Mouse (Mus musculus): Measurements from ENCODE around the gene Efcab6. TPM values are rescaled to one million over a fixed set of nuclear protein-coding genes. Genes with fewer than 3 reads are reported as not detected.
"Not testable (repeated sequence)": the region's sequence is repeated elsewhere in the genome, so short reads cannot be mapped to it uniquely, and the experiment has no call there.

The Efcab6 gene
- 0.08 TPM in 2 replicates for polyA plus RNA-seq (2015; fragmentation: Nextera tagmentation; extraction: Ambion mirVana)

GRCm38 (mm10) chr15:84065140-84065539, at the start of gene Efcab6:
Efcab6 (minus strand) TSS chr15:84065379.
- H3K9me3 ChIP-seq: peaks cover 5% of the 10 kb centered on the region
- no peaks in the 10 kb centered on the region for H3K36me3 ChIP-seq
- peaks cover 11% of the 10 kb centered on the region for H3K4me1 ChIP-seq
- 0 out of 2 replicates have a peak, but pooled peaks have one; percentile 32 for ATAC-seq (ENCODE audit: insufficient number of reproducible peaks, insufficient read depth, low FRiP score, low TSS enrichment, low read depth)
- H3K4me3 ChIP-seq: peak within 1 kb of the TSS; percentile 32
- no peak within 1 kb of the TSS for H3K27ac ChIP-seq
- 3% methylated on average over 29 of the region's 29 CpGs for WGBS
- peaks cover 64% of the 10 kb centered on the region for H3K27me3 ChIP-seq
- 0 out of 2 replicates have a peak within 1 kb of the TSS, but pooled peaks have one; percentile 27 for H3K9ac ChIP-seq
- H3K4me2 ChIP-seq: peak within 1 kb of the TSS; percentile 61

- WGBS: 76% methylated on average over 6 of the region's 6 CpGs
Measured at GRCm38 (mm10) chr15:84113873-84114272, 48.7 kb upstream of the Efcab6 start.

GRCm38 (mm10) chr15:84108899-84109298, 43.7 kb upstream of the Efcab6 start:
- H3K9me3 ChIP-seq: no peaks in the 10 kb centered on the region
- no peak overlapping the region for H3K4me3 ChIP-seq
- 6% methylated on average over 13 of the region's 13 CpGs for WGBS
- ATAC-seq (ENCODE audit: insufficient number of reproducible peaks, insufficient read depth, low FRiP score, low TSS enrichment, low read depth): no peak
- no peaks in the 10 kb centered on the region for H3K36me3 ChIP-seq
- peaks cover 10% of the 10 kb centered on the region for H3K4me1 ChIP-seq
- H3K4me2 ChIP-seq: no peak overlapping the region
- no peak overlapping the region for H3K27ac ChIP-seq
- H3K9ac ChIP-seq: no peak overlapping the region
- H3K27me3 ChIP-seq: peaks cover 48% of the 10 kb centered on the region

More at GRCm38 (mm10) chr15:84113873-84114272, 48.7 kb upstream of the Efcab6 start:
- Histone ChIP-seq H3K4me2 (no peak overlapping the region), H3K27me3 (0 out of 2 replicates have a peak, but pooled peaks cover 4% of the 10 kb centered on the region), H3K36me3 (no peaks in the 10 kb centered on the region), H3K9ac (no peak overlapping the region), H3K4me1 (no peaks in the 10 kb centered on the region), H3K27ac (no peak overlapping the region), H3K9me3 (peaks cover 2% of the 10 kb centered on the region; the same call in 1 of the 2 replicates), H3K4me3 (no peak overlapping the region)
- ATAC-seq (ENCODE audit: insufficient number of reproducible peaks, insufficient read depth, low FRiP score, low TSS enrichment, low read depth): no peak

DNA sequence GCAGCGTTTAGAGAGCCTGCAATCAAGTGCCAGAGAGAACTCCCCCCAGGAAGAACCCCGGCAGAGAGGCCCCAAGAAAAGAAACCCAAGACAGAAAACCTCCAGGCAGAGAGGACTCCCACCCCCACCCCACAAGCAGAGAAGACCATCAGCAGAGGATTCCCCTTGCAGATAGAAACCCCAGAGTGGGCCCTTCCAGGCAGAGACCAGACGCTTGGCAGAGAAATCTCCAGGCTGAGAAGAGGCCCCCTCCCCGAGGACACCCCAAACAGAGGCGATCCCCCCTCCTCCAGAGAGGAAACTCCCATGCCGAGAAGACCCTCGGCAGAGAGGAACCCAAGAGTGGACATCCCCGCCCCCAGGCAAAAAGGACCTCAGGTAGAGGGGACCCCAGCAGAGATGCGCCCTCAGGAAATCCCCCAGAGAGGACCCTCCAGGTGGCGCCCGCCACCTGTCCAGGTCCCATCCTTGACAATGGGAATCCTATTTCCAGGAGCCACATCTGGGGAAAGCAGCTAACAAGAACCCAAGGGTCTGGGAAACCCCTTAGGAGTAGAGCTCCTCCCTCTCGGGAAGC, 40.8 kb upstream of the Efcab6 start:
- H3K27me3 ChIP-seq: peaks cover 62% of the 10 kb centered on the region
- no peak for ATAC-seq (ENCODE audit: insufficient number of reproducible peaks, insufficient read depth, low FRiP score, low TSS enrichment, low read depth)
- no peaks in the 10 kb centered on the region for H3K9me3 ChIP-seq
- peak overlapping the region; percentile 58 for H3K4me3 ChIP-seq
- H3K4me2 ChIP-seq: peak overlapping the region; percentile 96
- H3K36me3 ChIP-seq: no peaks in the 10 kb centered on the region
- H3K27ac ChIP-seq: no peak overlapping the region
- 11% methylated on average over 12 of the region's 12 CpGs for WGBS
- peak overlapping the region; percentile 66 for H3K9ac ChIP-seq
- H3K4me1 ChIP-seq: peaks cover 10% of the 10 kb centered on the region

DNA sequence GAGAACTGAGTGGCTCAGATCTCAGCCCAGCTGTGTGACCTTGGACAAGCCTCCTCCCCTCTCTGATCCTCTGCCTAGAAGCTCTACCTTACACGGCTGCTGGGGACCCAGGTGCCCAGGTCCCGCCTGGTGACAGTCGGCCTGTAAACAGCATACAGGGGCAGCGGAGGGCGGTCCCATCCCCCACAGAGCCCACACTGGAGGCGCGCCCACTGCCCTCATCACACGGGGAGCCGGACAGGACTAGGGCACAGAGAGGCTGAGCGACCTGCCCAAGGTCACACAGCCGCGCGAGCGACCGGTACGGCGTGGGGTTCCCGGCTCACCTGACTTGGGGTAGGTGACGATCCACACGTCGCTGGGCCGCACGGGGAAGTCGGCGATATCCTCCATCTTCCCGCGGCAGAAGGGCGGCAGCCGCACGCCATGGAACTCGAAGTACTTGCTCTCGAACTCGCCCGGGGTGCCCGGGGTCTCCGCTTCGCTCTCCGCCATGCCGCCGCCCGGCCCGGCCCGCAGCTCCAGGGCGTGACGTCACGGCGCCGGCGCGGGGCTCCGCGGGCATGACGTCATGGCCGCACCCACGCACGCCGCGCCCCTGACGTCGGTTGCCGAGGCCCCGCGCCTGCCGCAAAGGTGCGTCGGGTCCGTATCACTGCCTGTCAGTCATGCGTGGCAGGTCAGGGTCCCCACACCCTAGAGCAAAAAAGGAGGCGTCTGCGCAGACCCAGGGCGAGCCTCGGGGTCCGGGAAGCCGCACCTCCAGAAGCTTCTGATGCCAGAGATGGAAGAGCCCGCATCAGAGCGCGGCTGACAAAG, 40.1 kb upstream of the Efcab6 start, which contains the start of gene Sult4a1:
TSS of gene Sult4a1 (minus strand) at position 650 of the 819 bp plus-strand sequence.
- WGBS: 1% methylated on average over 77 of the region's 77 CpGs
- H3K27ac ChIP-seq: no peak within 1 kb of the TSS

GRCm38 (mm10) chr15:84104626-84105025, 39.4 kb upstream of the Efcab6 start:
- Histone ChIP-seq H3K27me3 (peaks cover 62% of the 10 kb centered on the region), H3K4me2 (peak overlapping the region; percentile 96), H3K9ac (0 out of 2 replicates have a peak overlapping the region, but pooled peaks have one; percentile 66), H3K4me1 (peaks cover 10% of the 10 kb centered on the region), H3K36me3 (no peaks in the 10 kb centered on the region), H3K27ac (no peak overlapping the region), H3K4me3 (peak overlapping the region; percentile 58), H3K9me3 (no peaks in the 10 kb centered on the region)
- no peak for ATAC-seq (ENCODE audit: insufficient number of reproducible peaks, insufficient read depth, low FRiP score, low TSS enrichment, low read depth)
- WGBS: 77% methylated on average over 7 of the region's 7 CpGs

More for the DNA sequence above, 40.1 kb upstream of the Efcab6 start, which contains the start of gene Sult4a1:
- peak within 1 kb of the TSS; percentile 96 for H3K4me2 ChIP-seq
- peak within 1 kb of the TSS; percentile 58 for H3K4me3 ChIP-seq
- H3K27me3 ChIP-seq: peaks cover 62% of the 10 kb centered on the region
- no peaks in the 10 kb centered on the region for H3K36me3 ChIP-seq
- H3K9ac ChIP-seq: peak within 1 kb of the TSS; percentile 66
- H3K4me1 ChIP-seq: peaks cover 10% of the 10 kb centered on the region
- no peak for ATAC-seq (ENCODE audit: insufficient number of reproducible peaks, insufficient read depth, low FRiP score, low TSS enrichment, low read depth)
- H3K9me3 ChIP-seq: no peaks in the 10 kb centered on the region

GRCm38 (mm10) chr15:84097536-84097935, 32.4 kb upstream of the Efcab6 start:
- ATAC-seq (ENCODE audit: insufficient number of reproducible peaks, insufficient read depth, low FRiP score, low TSS enrichment, low read depth); H3K9ac ChIP-seq; H3K27me3 ChIP-seq; H3K4me3 ChIP-seq; H3K27ac ChIP-seq; H3K36me3 ChIP-seq; H3K4me2 ChIP-seq; H3K4me1 ChIP-seq; H3K9me3 ChIP-seq: not testable (repeated sequence)
- WGBS: 88% methylated on average over 15 of the region's 15 CpGs

DNA sequence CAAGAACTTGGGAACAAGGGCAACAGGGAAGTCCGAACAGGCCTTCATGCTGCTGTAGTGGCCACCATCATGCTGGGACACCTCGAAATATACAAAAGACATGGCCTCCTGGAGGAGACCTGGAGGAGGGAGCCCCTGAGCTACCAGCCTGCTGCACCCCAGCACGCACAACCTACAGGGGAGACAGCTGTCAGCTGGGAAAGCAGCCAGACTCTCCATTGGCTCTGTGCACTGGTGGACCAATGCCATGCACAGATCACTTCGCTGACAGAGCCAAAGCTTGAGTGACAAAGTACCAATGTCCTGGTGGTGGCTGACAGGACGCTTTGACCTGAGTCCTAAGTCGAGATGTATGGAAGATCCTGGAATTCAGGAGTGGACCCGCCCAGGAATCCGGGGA, 30.9 kb upstream of the Efcab6 start:
- H3K27me3 ChIP-seq: no peaks in the 10 kb centered on the region
- WGBS: 88% methylated on average over 8 of the region's 8 CpGs
- no peak overlapping the region for H3K4me3 ChIP-seq
- no peak overlapping the region for H3K4me2 ChIP-seq
- no peak for ATAC-seq (ENCODE audit: insufficient number of reproducible peaks, insufficient read depth, low FRiP score, low TSS enrichment, low read depth)
- no peaks in the 10 kb centered on the region for H3K9me3 ChIP-seq
- H3K36me3 ChIP-seq: no peaks in the 10 kb centered on the region
- H3K9ac ChIP-seq: no peak overlapping the region
- H3K27ac ChIP-seq: no peak overlapping the region
- no peaks in the 10 kb centered on the region for H3K4me1 ChIP-seq

- Histone ChIP-seq H3K4me1 (no peaks in the 10 kb centered on the region), H3K9me3 (no peaks in the 10 kb centered on the region), H3K27ac (no peak overlapping the region), H3K27me3 (no peaks in the 10 kb centered on the region), H3K4me3 (no peak overlapping the region), H3K36me3 (no peaks in the 10 kb centered on the region), H3K9ac (no peak overlapping the region), H3K4me2 (no peak overlapping the region)
- no peak for ATAC-seq (ENCODE audit: insufficient number of reproducible peaks, insufficient read depth, low FRiP score, low TSS enrichment, low read depth)
- 63% methylated on average over 7 of the region's 7 CpGs for WGBS
Measured at GRCm38 (mm10) chr15:84094921-84095320, 29.7 kb upstream of the Efcab6 start.

- ATAC-seq (ENCODE audit: insufficient number of reproducible peaks, insufficient read depth, low FRiP score, low TSS enrichment, low read depth): no peak
- Histone ChIP-seq H3K4me2 (no peak overlapping the region), H3K27ac (no peak overlapping the region), H3K4me3 (no peak overlapping the region), H3K36me3 (no peaks in the 10 kb centered on the region), H3K9ac (no peak overlapping the region), H3K4me1 (no peaks in the 10 kb centered on the region), H3K9me3 (no peaks in the 10 kb centered on the region), H3K27me3 (no peaks in the 10 kb centered on the region)
- WGBS: 59% methylated on average over 9 of the region's 9 CpGs
Measured at GRCm38 (mm10) chr15:84086775-84087174, 21.6 kb upstream of the Efcab6 start.

- Histone ChIP-seq H3K27ac (no peak overlapping the region), H3K4me3 (no peak overlapping the region), H3K27me3 (no peaks in the 10 kb centered on the region), H3K9ac (no peak overlapping the region), H3K4me1 (no peaks in the 10 kb centered on the region), H3K36me3 (no peaks in the 10 kb centered on the region), H3K9me3 (no peaks in the 10 kb centered on the region), H3K4me2 (no peak overlapping the region)
- ATAC-seq (ENCODE audit: insufficient number of reproducible peaks, insufficient read depth, low FRiP score, low TSS enrichment, low read depth): no peak
- WGBS: 34% methylated on average over 12 of the region's 12 CpGs
Measured at GRCm38 (mm10) chr15:84086364-84086763, 21.2 kb upstream of the Efcab6 start.
